Mouse (Mus musculus) adrenal gland, adult 8-10 months (tissue): ENCODE data around the gene Megf9. TPM values are rescaled to one million over a fixed set of nuclear protein-coding genes. Genes with fewer than 3 reads are reported as not detected.

ENCODE experiments used
- DNase-seq: peaks from one replicate; pipeline ENCODE4 v3.0.0; 2022
- total RNA-seq, 4 experiments: library from RNA; stranded (reverse); gene quantifications; 2 replicates each; pipeline ENCODE4 v1.2.4; 2022

The Megf9 gene
- total RNA-seq, 4 experiments from 2014 or later = 26.1 to 31.7 (median 28.8) TPM

- no peak for DNase-seq
Observed at GRCm38 (mm10) chr4:70420202-70420601, 114.6 kb downstream of the Megf9 start.

GRCm38 (mm10) chr4:70412126-70412525 is 122.7 kb downstream of the Megf9 start:
- no peak for DNase-seq

- peak; percentile 97 for DNase-seq
Observed at GRCm38 (mm10) chr4:70409994-70410721, 124.6 kb downstream of the Megf9 start, which contains the start of gene Cdk5rap2. Gene Cdk5rap2, minus strand, starts transcription at chr4:70410443.

GRCm38 (mm10) chr4:70409456-70409855 is 125.3 kb downstream of the Megf9 start:
- no peak for DNase-seq

- no peak for DNase-seq
Observed at GRCm38 (mm10) chr4:70402109-70402819, 132.5 kb downstream of the Megf9 start.

- DNase-seq = no peak
Observed at GRCm38 (mm10) chr4:70399476-70399875, 135.3 kb downstream of the Megf9 start.

- DNase-seq = no peak
Observed at GRCm38 (mm10) chr4:70399074-70399473, 135.7 kb downstream of the Megf9 start.

GRCm38 (mm10) chr4:70398088-70398487 is 136.7 kb downstream of the Megf9 start:
- DNase-seq = no peak

- DNase-seq = no peak
Observed at GRCm38 (mm10) chr4:70396701-70397100, 138.1 kb downstream of the Megf9 start.

- no peak for DNase-seq
Observed at GRCm38 (mm10) chr4:70394736-70395135, 140.1 kb downstream of the Megf9 start.

- DNase-seq = no peak
Observed at GRCm38 (mm10) chr4:70391760-70392372, 142.9 kb downstream of the Megf9 start.

- DNase-seq = no peak
Observed at GRCm38 (mm10) chr4:70391073-70391472, 143.7 kb downstream of the Megf9 start.

- DNase-seq = no peak
Observed at GRCm38 (mm10) chr4:70386206-70386605, 148.6 kb downstream of the Megf9 start.

GRCm38 (mm10) chr4:70377359-70377758 is 157.4 kb downstream of the Megf9 start:
- DNase-seq = no peak

Other genes with a start within 250 kb of the Megf9 start
- 10 to 100 TPM; 24.7 to 54.6 (median 39.0) TPM for gene Cdk5rap2, start 124.6 kb downstream of the Megf9 start, total RNA-seq